Mouse (Mus musculus): ENCODE measurements at regions not wholly inside any gene's neighbourhood (a gene's known extent, or its start where the extent isn't known, plus 50 kb on each side); places are given as distances from the start of the nearest gene placed in this dataset.

DNA sequence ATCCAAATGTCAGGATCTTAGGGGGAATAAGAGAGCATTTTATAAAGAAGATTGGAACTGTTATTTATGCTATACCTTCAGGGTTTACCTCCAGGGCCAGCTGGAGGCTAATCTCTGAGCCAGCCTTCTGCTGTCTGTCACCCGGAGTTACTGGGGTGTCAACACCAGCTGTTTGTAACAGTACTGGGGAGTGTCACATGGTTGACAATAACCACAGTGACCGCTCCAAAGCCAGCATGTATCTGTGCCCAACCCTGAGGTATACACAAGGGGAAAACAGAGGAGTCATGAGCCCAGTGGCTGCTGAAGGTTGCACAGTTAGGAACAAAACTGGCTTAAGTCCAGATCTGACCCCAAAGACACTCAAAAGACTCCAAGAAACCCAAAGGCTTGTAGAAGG is 168.1 kb upstream of the 1700066M21Rik start:
- Histone ChIP-seq H3K4me3 (ENCODE audit: insufficient read depth in 1 of 2, low read depth in 2 of 2, low read length in 2 of 2) (no peak overlapping the region), H3K4me2 (ENCODE audit: low read depth) (no peak overlapping the region), H3K9me3 (ENCODE audit: control insufficient read depth, low read length) (no peaks in the 10 kb centered on the region), H3K36me3 (replicated peaks; ENCODE audit: control insufficient read depth, insufficient read depth, low read depth) (no peaks in the 10 kb centered on the region), H3K4me1 (replicated peaks; ENCODE audit: control insufficient read depth in 2 of 2, insufficient read depth in 2 of 2, low read length in 1 of 2) (no peaks in the 10 kb centered on the region), H3K27ac (no peak overlapping the region), H3K9ac (replicated peaks) (no peak overlapping the region), H3K27me3 (ENCODE audit: control insufficient read depth, insufficient read depth, low read length) (no peaks in the 10 kb centered on the region)
- WGBS (ENCODE audit: insufficient replicate concordance), result 41% methylated on average over 2 of the region's 2 CpGs
- DNase-seq (ENCODE audit: low read depth in 3 of 3, low spot score in 3 of 3) (no peak), ATAC-seq (ENCODE audit: insufficient read depth) (no peak)
- TF ChIP-seq CTCF (IDR thresholded peaks at IDR 0.05; ENCODE audit: low read depth) (no peak), EP300 (IDR thresholded peaks at IDR 0.05; ENCODE audit: low read depth) (no peak)

- Histone ChIP-seq H3K27me3 (ENCODE audit: control insufficient read depth, insufficient read depth, low read length) (no peaks in the 10 kb centered on the region), H3K4me3 (ENCODE audit: insufficient read depth in 1 of 2, low read depth in 2 of 2, low read length in 2 of 2) (no peak overlapping the region), H3K27ac (no peak overlapping the region), H3K36me3 (replicated peaks; ENCODE audit: control insufficient read depth, insufficient read depth, low read depth) (no peaks in the 10 kb centered on the region), H3K4me1 (replicated peaks; ENCODE audit: control insufficient read depth in 2 of 2, insufficient read depth in 2 of 2, low read length in 1 of 2) (no peaks in the 10 kb centered on the region), H3K9me3 (ENCODE audit: control insufficient read depth, low read length) (no peaks in the 10 kb centered on the region), H3K9ac (replicated peaks) (no peak overlapping the region), H3K4me2 (ENCODE audit: low read depth) (no peak overlapping the region)
- ATAC-seq (ENCODE audit: insufficient read depth) (no peak), DNase-seq (ENCODE audit: low read depth in 3 of 3, low spot score in 3 of 3) (no peak)
- TF ChIP-seq EP300 (IDR thresholded peaks at IDR 0.05; ENCODE audit: low read depth) (no peak), CTCF (IDR thresholded peaks at IDR 0.05; ENCODE audit: low read depth) (no peak)
- whole genome bisulfite sequencing (ENCODE audit: insufficient replicate concordance), result 34% methylated on average over 2 of the region's 2 CpGs
Measured at GRCm38 (mm10) chr1:57211046-57211445, 166.4 kb upstream of the 1700066M21Rik start.

- H3K9me3 ChIP-seq (ENCODE audit: control insufficient read depth, low read length), result no peaks in the 10 kb centered on the region
- DNase-seq (ENCODE audit: low read depth in 3 of 3, low spot score in 3 of 3) (no peak), ATAC-seq (ENCODE audit: insufficient read depth) (no peak)
- H3K36me3 ChIP-seq (replicated peaks; ENCODE audit: control insufficient read depth, insufficient read depth, low read depth), result no peaks in the 10 kb centered on the region
- H3K4me3 ChIP-seq (ENCODE audit: insufficient read depth in 1 of 2, low read depth in 2 of 2, low read length in 2 of 2), result no peak overlapping the region
- H3K27ac ChIP-seq, result no peak overlapping the region
- no peaks in the 10 kb centered on the region for H3K27me3 ChIP-seq (ENCODE audit: control insufficient read depth, insufficient read depth, low read length)
- TF ChIP-seq EP300 (IDR thresholded peaks at IDR 0.05; ENCODE audit: low read depth) (no peak), CTCF (IDR thresholded peaks at IDR 0.05; ENCODE audit: low read depth) (no peak)
- H3K9ac ChIP-seq (replicated peaks), result no peak overlapping the region
- no peak overlapping the region for H3K4me2 ChIP-seq (ENCODE audit: low read depth)
- H3K4me1 ChIP-seq (replicated peaks; ENCODE audit: control insufficient read depth in 2 of 2, insufficient read depth in 2 of 2, low read length in 1 of 2), result no peaks in the 10 kb centered on the region
- WGBS (ENCODE audit: insufficient replicate concordance), result 71% methylated on average over 16 of the region's 16 CpGs
Measured at GRCm38 (mm10) chr1:57213428-57213874, 164.0 kb upstream of the 1700066M21Rik start.

GRCm38 (mm10) chr1:57214266-57214665 is 163.2 kb upstream of the 1700066M21Rik start:
- WGBS (ENCODE audit: insufficient replicate concordance), result 42% methylated on average over 2 of the region's 2 CpGs
- Histone ChIP-seq H3K4me3 (ENCODE audit: insufficient read depth in 1 of 2, low read depth in 2 of 2, low read length in 2 of 2) (no peak overlapping the region), H3K9me3 (ENCODE audit: control insufficient read depth, low read length) (no peaks in the 10 kb centered on the region), H3K9ac (replicated peaks) (no peak overlapping the region), H3K27me3 (ENCODE audit: control insufficient read depth, insufficient read depth, low read length) (no peaks in the 10 kb centered on the region), H3K4me2 (ENCODE audit: low read depth) (no peak overlapping the region), H3K36me3 (replicated peaks; ENCODE audit: control insufficient read depth, insufficient read depth, low read depth) (no peaks in the 10 kb centered on the region), H3K4me1 (replicated peaks; ENCODE audit: control insufficient read depth in 2 of 2, insufficient read depth in 2 of 2, low read length in 1 of 2) (no peaks in the 10 kb centered on the region), H3K27ac (no peak overlapping the region)
- ATAC-seq (ENCODE audit: insufficient read depth), result no peak
- TF ChIP-seq CTCF (IDR thresholded peaks at IDR 0.05; ENCODE audit: low read depth), result no peak
- no peak for TF ChIP-seq EP300 (IDR thresholded peaks at IDR 0.05; ENCODE audit: low read depth)
- DNase-seq (ENCODE audit: low read depth in 3 of 3, low spot score in 3 of 3), result no peak

GRCm38 (mm10) chr1:57217656-57218055 is 159.8 kb upstream of the 1700066M21Rik start:
- Histone ChIP-seq H3K4me1 (replicated peaks; ENCODE audit: control insufficient read depth in 2 of 2, insufficient read depth in 2 of 2, low read length in 1 of 2) (no peaks in the 10 kb centered on the region), H3K27ac (no peak overlapping the region), H3K36me3 (replicated peaks; ENCODE audit: control insufficient read depth, insufficient read depth, low read depth) (no peaks in the 10 kb centered on the region), H3K9me3 (ENCODE audit: control insufficient read depth, low read length) (no peaks in the 10 kb centered on the region), H3K9ac (replicated peaks) (no peak overlapping the region), H3K4me3 (ENCODE audit: insufficient read depth in 1 of 2, low read depth in 2 of 2, low read length in 2 of 2) (no peak overlapping the region), H3K4me2 (ENCODE audit: low read depth) (no peak overlapping the region), H3K27me3 (ENCODE audit: control insufficient read depth, insufficient read depth, low read length) (no peaks in the 10 kb centered on the region)
- 75% methylated on average over 8 of the region's 8 CpGs for WGBS (ENCODE audit: insufficient replicate concordance)
- DNase-seq (ENCODE audit: low read depth in 3 of 3, low spot score in 3 of 3) (no peak), ATAC-seq (ENCODE audit: insufficient read depth) (no peak)
- TF ChIP-seq EP300 (IDR thresholded peaks at IDR 0.05; ENCODE audit: low read depth), result no peak
- TF ChIP-seq CTCF (IDR thresholded peaks at IDR 0.05; ENCODE audit: low read depth), result no peak
